Mouse (Mus musculus): ENCODE results near the gene Zer1. TPM values are rescaled to one million over a fixed set of nuclear protein-coding genes. Genes with fewer than 3 reads are reported as not detected.
A peak's percentile ranks its signal among the peaks of the same experiment; 100 is the strongest.

Zer1 gene
- polyA plus RNA-seq, 1 experiment from 2014 or later, result 6.1 TPM

- peak within 1 kb of the TSS; percentile 91 for H3K27ac ChIP-seq (ENCODE audit: poor library complexity, severe bottlenecking)
- H3K9ac ChIP-seq, result peak within 1 kb of the TSS; percentile 77
- WGBS, result 1% methylated on average over 53 of the region's 53 CpGs
- H3K4me3 ChIP-seq, result peak within 1 kb of the TSS; percentile 59
- H3K4me1 ChIP-seq (replicated peaks), result peaks cover 28% of the 10 kb centered on the region
- H3K9me3 ChIP-seq (replicated peaks), result no peaks in the 10 kb centered on the region
- peak; percentile 75 for ATAC-seq (ENCODE audit: insufficient number of reproducible peaks, low FRiP score)
- H3K4me2 ChIP-seq, result peak within 1 kb of the TSS; percentile 93
- H3K27me3 ChIP-seq (replicated peaks), result no peaks in the 10 kb centered on the region
- peaks cover 16% of the 10 kb centered on the region for H3K36me3 ChIP-seq
These were observed 46.7 kb downstream of the Zer1 start, which contains the start of gene Pkn3 for GRCm38 (mm10) chr2:30077502-30078348. Gene Pkn3 (plus strand): TSS chr2:30077684.

GRCm38 (mm10) chr2:30076959-30077358 lies 47.4 kb downstream of the Zer1 start:
- peak overlapping the region; percentile 77; the same call in 1 of the 2 replicates for H3K9ac ChIP-seq
- H3K9me3 ChIP-seq (replicated peaks), result no peaks in the 10 kb centered on the region
- peak overlapping the region; percentile 93 for H3K4me2 ChIP-seq
- peak overlapping the region; percentile 59 for H3K4me3 ChIP-seq
- 67% methylated on average over 6 of the region's 6 CpGs for WGBS
- peaks cover 28% of the 10 kb centered on the region for H3K4me1 ChIP-seq (replicated peaks)
- peaks cover 19% of the 10 kb centered on the region for H3K36me3 ChIP-seq
- H3K27ac ChIP-seq (ENCODE audit: poor library complexity, severe bottlenecking), result no peak overlapping the region
- ATAC-seq (ENCODE audit: insufficient number of reproducible peaks, low FRiP score), result no peak
- H3K27me3 ChIP-seq (replicated peaks), result no peaks in the 10 kb centered on the region

GRCm38 (mm10) chr2:30076439-30076838 lies 47.9 kb downstream of the Zer1 start:
- no peak for ATAC-seq (ENCODE audit: insufficient number of reproducible peaks, low FRiP score)
- WGBS, result 93% methylated on average over 9 of the region's 9 CpGs
- no peak overlapping the region for H3K27ac ChIP-seq (ENCODE audit: poor library complexity, severe bottlenecking)
- no peaks in the 10 kb centered on the region for H3K27me3 ChIP-seq (replicated peaks)
- peaks cover 19% of the 10 kb centered on the region for H3K36me3 ChIP-seq
- no peaks in the 10 kb centered on the region for H3K9me3 ChIP-seq (replicated peaks)
- no peak overlapping the region for H3K4me3 ChIP-seq
- no peak overlapping the region for H3K9ac ChIP-seq
- H3K4me2 ChIP-seq, result no peak overlapping the region
- peaks cover 28% of the 10 kb centered on the region for H3K4me1 ChIP-seq (replicated peaks)

- ATAC-seq (ENCODE audit: insufficient number of reproducible peaks, low FRiP score), result no peak
- Histone ChIP-seq H3K9ac (no peak overlapping the region), H3K4me3 (no peak overlapping the region), H3K36me3 (peaks cover 19% of the 10 kb centered on the region), H3K4me2 (no peak overlapping the region), H3K9me3 (replicated peaks) (no peaks in the 10 kb centered on the region), H3K27ac (ENCODE audit: poor library complexity, severe bottlenecking) (no peak overlapping the region), H3K27me3 (replicated peaks) (no peaks in the 10 kb centered on the region), H3K4me1 (replicated peaks) (peaks cover 27% of the 10 kb centered on the region)
- 74% methylated on average over 3 of the region's 3 CpGs for WGBS
These were observed 48.8 kb downstream of the Zer1 start for GRCm38 (mm10) chr2:30075625-30076024.

DNA sequence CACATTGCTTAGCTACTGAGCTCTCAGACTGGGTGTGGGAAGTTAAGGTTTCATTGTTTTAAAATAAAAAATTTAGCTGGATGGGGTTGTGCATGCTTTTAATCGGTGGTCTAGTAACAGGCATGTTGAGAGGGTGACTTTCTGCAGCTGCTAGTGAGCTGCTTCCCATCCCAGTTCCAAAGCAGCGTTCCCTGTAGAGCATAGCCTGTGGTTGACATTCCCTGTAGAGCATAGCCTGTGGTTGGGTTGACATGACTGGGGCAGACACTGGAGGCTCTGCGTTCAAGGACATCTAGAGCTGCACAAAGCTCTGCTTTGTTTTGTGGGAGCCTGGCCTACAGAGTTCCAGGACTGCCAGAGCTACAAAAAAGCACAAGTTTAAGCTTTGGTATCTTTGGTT lies 51.1 kb downstream of the Zer1 start:
- Histone ChIP-seq H3K4me2 (no peak overlapping the region), H3K9ac (no peak overlapping the region), H3K36me3 (peaks cover 39% of the 10 kb centered on the region), H3K4me1 (replicated peaks) (peaks cover 8% of the 10 kb centered on the region), H3K9me3 (replicated peaks) (no peaks in the 10 kb centered on the region), H3K27me3 (replicated peaks) (no peaks in the 10 kb centered on the region), H3K27ac (ENCODE audit: poor library complexity, severe bottlenecking) (no peak overlapping the region), H3K4me3 (no peak overlapping the region)
- no peak for ATAC-seq (ENCODE audit: insufficient number of reproducible peaks, low FRiP score)
- 82% methylated on average over 3 of the region's 3 CpGs for WGBS

- H3K36me3 ChIP-seq, result peaks cover 43% of the 10 kb centered on the region
- H3K27me3 ChIP-seq (replicated peaks), result no peaks in the 10 kb centered on the region
- no peak overlapping the region for H3K4me2 ChIP-seq
- no peak overlapping the region for H3K9ac ChIP-seq
- no peak for ATAC-seq (ENCODE audit: insufficient number of reproducible peaks, low FRiP score)
- H3K4me3 ChIP-seq, result no peak overlapping the region
- 79% methylated on average over 7 of the region's 7 CpGs for WGBS
- no peaks in the 10 kb centered on the region for H3K9me3 ChIP-seq (replicated peaks)
- peaks cover 8% of the 10 kb centered on the region for H3K4me1 ChIP-seq (replicated peaks)
- H3K27ac ChIP-seq (ENCODE audit: poor library complexity, severe bottlenecking), result no peak overlapping the region
These were observed 51.5 kb downstream of the Zer1 start for GRCm38 (mm10) chr2:30072875-30073274.

DNA sequence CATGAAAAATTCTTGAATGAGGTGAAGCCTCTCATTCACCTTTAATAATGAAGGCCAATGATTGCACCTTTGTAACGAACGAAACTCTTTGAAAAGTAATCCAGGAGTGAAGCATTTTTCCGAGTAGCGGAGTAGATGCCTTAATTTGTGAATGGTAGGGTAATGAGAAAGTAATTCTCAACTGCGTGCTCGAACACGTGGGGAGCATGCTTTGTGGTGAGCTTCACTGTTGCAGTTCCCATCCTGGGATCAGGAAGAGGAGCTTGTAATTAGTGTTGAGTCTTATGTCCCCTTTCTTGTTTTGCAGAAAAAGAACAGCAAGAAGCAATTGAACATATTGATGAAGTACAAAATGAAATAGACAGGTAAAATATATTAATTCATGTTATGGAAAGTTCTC lies 56.4 kb downstream of the Zer1 start:
- ATAC-seq (ENCODE audit: insufficient number of reproducible peaks, low FRiP score), result no peak
- Histone ChIP-seq H3K4me2 (peak overlapping the region; percentile 67), H3K4me1 (replicated peaks) (peaks cover 31% of the 10 kb centered on the region), H3K9me3 (replicated peaks) (no peaks in the 10 kb centered on the region), H3K27ac (ENCODE audit: poor library complexity, severe bottlenecking) (no peak overlapping the region), H3K9ac (peak overlapping the region; percentile 99), H3K4me3 (peak overlapping the region; percentile 90), H3K36me3 (peaks cover 37% of the 10 kb centered on the region), H3K27me3 (replicated peaks) (no peaks in the 10 kb centered on the region)
- WGBS, result 42% methylated on average over 7 of the region's 7 CpGs

DNA sequence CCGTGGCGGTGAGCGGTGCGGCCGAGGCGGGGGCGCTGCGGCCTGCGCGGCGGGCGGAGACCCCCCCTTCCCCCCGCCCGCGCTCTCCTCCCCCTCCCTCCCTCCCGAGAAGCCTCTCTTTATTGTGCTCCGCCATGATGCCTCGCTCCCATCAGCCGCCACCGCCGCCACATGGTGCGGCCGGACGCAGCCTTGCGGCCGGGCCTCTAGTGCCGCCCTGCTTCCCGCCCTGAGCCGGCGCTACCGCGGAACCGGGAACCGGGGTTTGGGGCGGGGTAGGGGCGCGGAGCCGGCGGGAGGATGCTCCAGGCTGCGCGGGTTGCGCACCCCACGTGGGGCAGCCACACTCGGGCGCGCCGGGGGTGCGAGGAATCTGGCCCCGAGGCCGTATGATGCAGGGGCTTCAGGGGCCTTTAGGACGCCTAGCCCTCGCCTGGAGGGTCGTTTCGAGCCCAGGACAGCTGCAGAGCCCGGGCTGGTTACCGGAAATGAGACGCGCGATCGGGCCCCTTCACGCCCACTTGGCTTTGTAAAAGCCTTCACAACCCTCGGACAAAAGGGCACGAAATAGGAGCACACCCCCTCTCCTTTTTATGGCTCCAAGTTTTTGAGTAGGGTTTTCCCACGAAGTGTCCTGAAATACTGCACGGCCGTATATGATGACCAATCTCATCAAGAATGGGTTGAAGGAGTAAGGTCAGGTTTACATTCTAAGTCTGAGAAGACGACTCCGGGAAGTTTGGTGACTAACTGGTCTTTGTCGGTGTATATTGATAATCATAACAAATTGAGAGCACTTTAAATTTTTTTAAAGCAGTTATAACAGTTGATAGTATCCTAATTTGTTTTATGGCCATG lies 57.1 kb downstream of the Zer1 start:
- Histone ChIP-seq H3K9ac (peak overlapping the region; percentile 99), H3K9me3 (replicated peaks) (no peaks in the 10 kb centered on the region), H3K36me3 (peaks cover 31% of the 10 kb centered on the region), H3K27ac (ENCODE audit: poor library complexity, severe bottlenecking) (peak overlapping the region; percentile 100), H3K4me3 (peak overlapping the region; percentile 90), H3K4me2 (peak overlapping the region; percentile 67), H3K27me3 (replicated peaks) (no peaks in the 10 kb centered on the region), H3K4me1 (replicated peaks) (peaks cover 31% of the 10 kb centered on the region)
- under 1% methylated on average over 51 of the region's 69 CpGs for WGBS
- peak; percentile 23 for ATAC-seq (ENCODE audit: insufficient number of reproducible peaks, low FRiP score)

DNA sequence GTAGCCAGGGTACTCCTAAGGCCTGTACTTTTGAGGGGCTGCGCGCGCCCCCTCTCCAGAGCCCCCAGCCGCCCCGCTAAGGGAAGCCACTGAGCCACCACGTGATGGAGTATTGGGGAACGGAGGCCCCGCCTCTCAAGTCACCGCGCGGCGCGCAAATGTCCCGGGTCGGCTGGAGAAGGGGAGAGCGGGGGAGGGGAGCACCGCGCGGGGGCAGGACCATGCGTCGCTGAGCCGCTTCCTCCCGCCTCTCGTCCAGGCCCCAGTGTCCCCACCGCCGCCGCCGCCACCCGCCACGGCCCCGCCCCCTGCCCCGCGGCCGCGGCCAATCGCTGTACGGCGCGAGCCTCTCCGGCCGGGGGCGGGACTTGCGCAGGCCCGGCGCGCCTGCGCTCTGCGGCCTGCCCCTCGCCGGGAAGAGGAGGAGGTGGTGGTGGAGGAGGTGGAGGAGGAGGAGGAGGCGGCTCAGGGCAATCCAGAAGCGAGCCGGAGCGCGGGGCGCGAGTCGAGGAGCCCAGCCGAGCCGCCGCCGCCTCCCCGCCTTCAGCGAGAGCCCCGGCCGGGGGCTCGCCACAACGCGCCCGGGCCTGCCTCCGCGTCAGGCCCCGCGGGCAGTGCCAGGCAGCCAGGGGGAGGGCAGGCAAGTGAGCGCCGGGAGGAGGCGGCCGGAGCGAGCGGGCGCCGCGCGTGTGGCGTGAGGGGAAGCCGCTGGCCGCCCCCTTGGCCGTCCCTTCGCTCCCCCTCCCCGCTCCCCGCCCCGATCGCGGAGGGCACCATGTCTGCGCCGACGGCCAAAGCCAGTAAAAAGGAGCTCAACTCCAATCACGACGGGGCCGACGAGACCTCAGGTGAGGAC lies 58.1 kb downstream of the Zer1 start:
- Histone ChIP-seq H3K9me3 (replicated peaks) (no peaks in the 10 kb centered on the region), H3K4me3 (peak overlapping the region; percentile 90), H3K4me2 (peak overlapping the region; percentile 67), H3K27me3 (replicated peaks) (no peaks in the 10 kb centered on the region), H3K9ac (peak overlapping the region; percentile 99), H3K36me3 (peaks cover 28% of the 10 kb centered on the region), H3K4me1 (replicated peaks) (peaks cover 31% of the 10 kb centered on the region), H3K27ac (ENCODE audit: poor library complexity, severe bottlenecking) (peak overlapping the region; percentile 100)
- peak; percentile 95 for ATAC-seq (ENCODE audit: insufficient number of reproducible peaks, low FRiP score)
- under 1% methylated on average over 44 of the region's 101 CpGs for WGBS

GRCm38 (mm10) chr2:30064298-30064697 lies 60.1 kb downstream of the Zer1 start:
- Histone ChIP-seq H3K4me2 (peak overlapping the region; percentile 92), H3K27ac (ENCODE audit: poor library complexity, severe bottlenecking) (no peak overlapping the region), H3K9me3 (replicated peaks) (no peaks in the 10 kb centered on the region), H3K4me3 (no peak overlapping the region), H3K4me1 (replicated peaks) (peaks cover 31% of the 10 kb centered on the region), H3K36me3 (peaks cover 14% of the 10 kb centered on the region), H3K9ac (no peak overlapping the region; the same call in 1 of the 2 replicates), H3K27me3 (replicated peaks) (no peaks in the 10 kb centered on the region)
- no peak for ATAC-seq (ENCODE audit: insufficient number of reproducible peaks, low FRiP score)
- WGBS, result 50% methylated on average over 3 of the region's 3 CpGs
